Mouse (Mus musculus): ENCODE results near the gene Ak1.

Gene Ak1

GRCm38 (mm10) chr2:32621517-32621859, at the start of gene Ak1:
Gene Ak1, plus strand, starts transcription at chr2:32621758.
- 41% methylated on average over 7 of the region's 7 CpGs for WGBS

- 77% methylated on average over 11 of the region's 11 CpGs for WGBS
These were observed 49.4 kb upstream of the Ak1 start for GRCm38 (mm10) chr2:32572196-32572595.

GRCm38 (mm10) chr2:32574497-32574896, 47.1 kb upstream of the Ak1 start, which contains the start of gene Pip5kl1:
Gene Pip5kl1, plus strand, starts transcription at chr2:32574797.
- 61% methylated on average over 6 of the region's 6 CpGs for WGBS

- WGBS: 1% methylated on average over 26 of the region's 26 CpGs
These were observed 46.5 kb upstream of the Ak1 start for GRCm38 (mm10) chr2:32574901-32575585.

GRCm38 (mm10) chr2:32575586-32576160, 45.9 kb upstream of the Ak1 start, which contains the start of gene 9430097D07Rik:
Gene 9430097D07Rik, minus strand, starts transcription at chr2:32575684.
- 10% methylated on average over 28 of the region's 28 CpGs for WGBS

GRCm38 (mm10) chr2:32576532-32576931, 45.0 kb upstream of the Ak1 start:
- WGBS: 76% methylated on average over 9 of the region's 9 CpGs

- WGBS: 45% methylated on average over 27 of the region's 30 CpGs
These were observed 43.2 kb upstream of the Ak1 start for GRCm38 (mm10) chr2:32578146-32579046.

GRCm38 (mm10) chr2:32581450-32582095, 40.0 kb upstream of the Ak1 start:
- WGBS: 32% methylated on average over 19 of the region's 19 CpGs

- 9% methylated on average over 37 of the region's 37 CpGs for WGBS
These were observed 38.4 kb upstream of the Ak1 start for GRCm38 (mm10) chr2:32582830-32583799.

- 85% methylated on average over 7 of the region's 7 CpGs for WGBS
These were observed 36.3 kb upstream of the Ak1 start for GRCm38 (mm10) chr2:32585149-32585714.

- under 1% methylated on average over 37 of the region's 38 CpGs for WGBS
These were observed 34.6 kb upstream of the Ak1 start, which contains the start of gene St6galnac4 for GRCm38 (mm10) chr2:32586871-32587351. Gene St6galnac4, plus strand, starts transcription at chr2:32587095.

GRCm38 (mm10) chr2:32587731-32588321, 33.7 kb upstream of the Ak1 start:
- WGBS: 21% methylated on average over 9 of the region's 9 CpGs

GRCm38 (mm10) chr2:32589213-32589795, 32.3 kb upstream of the Ak1 start:
- 24% methylated on average over 11 of the region's 11 CpGs for WGBS

- WGBS: 74% methylated on average over 10 of the region's 10 CpGs
These were observed 31.3 kb upstream of the Ak1 start for GRCm38 (mm10) chr2:32590224-32590623.

- WGBS: 83% methylated on average over 6 of the region's 6 CpGs
These were observed 30.3 kb upstream of the Ak1 start for GRCm38 (mm10) chr2:32591249-32591648.

- WGBS: 80% methylated on average over 13 of the region's 13 CpGs
These were observed 24.8 kb upstream of the Ak1 start for GRCm38 (mm10) chr2:32596725-32597124.

GRCm38 (mm10) chr2:32597248-32597647, 24.3 kb upstream of the Ak1 start:
- WGBS: 90% methylated on average over 5 of the region's 5 CpGs

- 92% methylated on average over 5 of the region's 5 CpGs for WGBS
These were observed 23.9 kb upstream of the Ak1 start for GRCm38 (mm10) chr2:32597699-32598098.

- WGBS: 78% methylated on average over 8 of the region's 8 CpGs
These were observed 23.1 kb upstream of the Ak1 start for GRCm38 (mm10) chr2:32598506-32598905.

Data from cerebral cortex, adult 2 months (tissue).